Mouse (Mus musculus) brain, adult 2 months (tissue): ENCODE results near the gene Sh3bp1.
A peak's percentile ranks its signal among the peaks of the same experiment; 100 is the strongest.

ENCODE experiments used
- DNase-seq: peaks from one replicate; pipeline ENCODE4 v3.0.0; 2011; ENCODE audit warnings: low read depth, low spot score

Gene Sh3bp1

DNA sequence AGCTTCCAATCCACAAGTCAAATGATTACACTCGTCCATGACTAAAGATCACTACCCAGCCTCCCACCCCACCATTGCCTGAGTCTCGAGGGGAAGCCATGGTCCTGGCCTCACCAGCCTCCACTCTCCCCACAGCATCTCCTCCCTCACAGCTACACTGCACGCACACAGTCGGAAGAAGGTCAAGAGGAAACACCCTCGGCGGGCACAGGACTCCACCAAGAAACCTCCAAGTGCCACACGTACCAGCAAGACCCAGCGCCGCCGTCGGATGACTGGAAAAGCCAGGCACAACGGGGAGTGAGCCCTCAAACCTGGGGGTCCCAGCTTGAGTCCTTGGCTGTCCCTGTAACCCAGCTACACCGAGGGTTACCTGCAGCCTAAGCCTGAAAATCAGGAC, 40.8 kb downstream of the Sh3bp1 start:
- no peak for DNase-seq

DNA sequence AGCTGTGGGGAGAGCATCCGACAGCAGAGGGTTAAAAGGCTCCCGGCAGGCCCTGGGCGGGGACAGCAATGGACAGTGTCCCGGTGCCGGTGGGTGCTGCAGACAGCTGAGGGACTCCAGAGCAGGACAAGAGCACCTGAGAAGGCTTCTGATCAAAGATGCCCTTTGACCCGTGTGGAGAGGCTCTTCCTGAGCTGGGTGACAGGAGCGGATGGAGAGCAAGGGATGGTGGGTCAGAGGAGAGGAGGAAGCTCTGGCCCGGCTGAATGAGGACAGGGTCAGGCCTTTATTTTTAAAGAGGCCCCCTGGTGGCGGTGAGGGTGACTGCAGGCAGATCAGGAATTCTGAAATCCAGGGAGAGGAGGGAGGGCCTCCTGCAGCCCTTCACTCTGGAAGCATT, 43.1 kb downstream of the Sh3bp1 start:
- peak; percentile 80 for DNase-seq

DNA sequence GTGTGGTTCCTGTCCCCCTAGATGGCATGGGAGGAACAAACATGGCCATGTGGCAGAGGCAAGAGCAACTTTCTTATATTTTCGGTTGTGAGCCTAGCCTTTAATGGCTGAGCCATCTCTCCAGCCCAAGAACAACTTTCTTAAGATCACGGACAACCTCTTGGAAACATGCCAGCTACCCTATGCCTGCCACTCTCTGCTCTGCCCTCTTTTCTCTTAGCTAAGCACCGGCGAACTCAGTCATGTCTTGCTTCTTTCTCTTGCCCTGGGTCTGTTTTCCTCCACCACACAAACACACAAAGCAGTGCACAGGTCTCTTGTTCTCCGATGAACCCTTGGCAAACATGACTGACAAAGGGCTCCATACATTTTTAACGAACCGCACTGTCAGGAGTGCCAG, 46.7 kb downstream of the Sh3bp1 start:
- DNase-seq, result no peak

DNA sequence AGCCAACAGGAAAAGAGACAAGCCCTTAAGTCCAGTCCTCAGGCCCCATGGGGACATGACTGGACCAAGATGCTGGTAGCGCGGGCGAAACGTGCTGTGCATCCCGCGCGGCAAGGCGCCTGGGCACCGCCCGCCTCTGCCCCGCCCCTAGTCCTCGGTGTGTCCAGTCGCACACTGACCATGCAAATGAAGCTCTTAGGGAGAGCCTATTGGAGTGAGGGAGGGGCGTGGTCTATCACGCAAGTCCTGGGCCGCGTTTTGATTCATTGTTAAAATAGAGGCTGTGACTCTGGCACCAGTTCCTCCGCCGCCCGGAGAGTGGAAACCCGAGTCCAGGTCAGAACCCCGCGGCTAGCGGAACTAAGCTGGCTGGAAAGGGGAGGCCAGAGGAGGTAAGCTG, 48.1 kb downstream of the Sh3bp1 start, which contains the start of gene Triobp:
Triobp (plus strand) TSS at position 68 of the 400 bp plus-strand sequence.
- DNase-seq, result peak; percentile 97

DNA sequence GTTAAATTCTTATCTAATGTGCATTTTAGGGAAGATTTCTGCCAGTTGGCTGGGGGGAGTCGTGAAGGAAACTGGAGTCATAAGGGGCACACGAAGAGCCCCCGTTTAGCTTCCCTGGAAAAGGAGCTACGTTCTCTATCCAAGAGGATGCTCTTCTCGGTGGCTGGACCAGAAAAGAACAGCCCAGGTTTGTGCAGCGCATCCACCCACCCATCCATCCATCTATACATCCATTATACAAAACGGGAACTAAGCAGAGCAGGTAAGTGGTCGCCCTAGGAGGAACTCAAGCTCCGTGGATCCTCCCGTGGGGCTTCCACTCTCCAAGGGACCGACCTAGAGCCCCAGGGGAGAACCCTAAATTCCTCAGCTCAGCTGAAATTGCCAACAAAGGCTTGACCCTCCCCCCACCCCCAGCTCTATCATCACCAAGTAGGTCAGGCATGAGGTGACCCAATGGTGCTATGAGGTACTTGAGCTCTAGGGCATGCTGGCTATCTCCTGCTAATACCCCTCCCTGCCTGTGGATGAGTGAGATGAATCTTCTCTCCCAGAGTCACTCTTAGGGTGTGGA, 48.7 kb downstream of the Sh3bp1 start:
- no peak for DNase-seq

DNA sequence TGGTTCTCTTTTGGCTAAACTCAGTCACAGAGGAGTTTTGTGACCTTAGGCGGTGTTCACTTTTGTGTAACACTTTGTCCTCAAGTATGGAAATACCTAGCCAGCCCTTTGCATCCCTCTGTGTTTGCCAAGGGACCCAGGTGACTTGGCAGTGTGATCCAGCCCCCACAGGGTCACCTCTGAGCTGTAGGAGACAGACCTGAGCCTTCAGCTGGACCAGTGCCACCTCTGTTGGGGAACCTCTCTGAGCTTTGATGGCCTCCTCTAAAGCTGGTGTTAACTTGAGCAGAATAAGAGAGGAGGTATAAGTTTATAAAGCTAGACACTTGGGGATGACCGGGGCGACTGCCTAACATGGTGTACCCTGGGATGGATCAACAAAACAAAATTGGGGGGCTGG, 49.3 kb downstream of the Sh3bp1 start:
- no peak for DNase-seq

DNA sequence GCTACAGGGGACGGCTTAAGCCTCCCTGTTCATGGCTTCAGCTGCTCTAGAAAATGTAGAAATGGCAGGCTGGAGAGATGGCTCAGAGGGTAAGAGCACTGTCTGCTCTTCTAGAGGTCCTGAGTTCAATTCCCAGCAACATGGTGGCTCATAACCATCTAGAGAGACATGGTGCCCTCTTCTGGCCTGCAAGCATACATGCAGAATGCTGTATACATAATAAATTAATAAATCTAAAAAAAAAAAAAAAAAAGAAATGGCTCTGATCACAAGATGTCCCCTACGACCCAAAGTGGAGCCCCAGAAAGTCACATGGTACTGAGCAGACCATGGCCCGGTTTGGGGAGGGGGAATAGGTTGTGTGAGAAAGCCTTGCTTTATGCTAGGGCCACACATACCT, 56.1 kb downstream of the Sh3bp1 start:
- no peak for DNase-seq

DNA sequence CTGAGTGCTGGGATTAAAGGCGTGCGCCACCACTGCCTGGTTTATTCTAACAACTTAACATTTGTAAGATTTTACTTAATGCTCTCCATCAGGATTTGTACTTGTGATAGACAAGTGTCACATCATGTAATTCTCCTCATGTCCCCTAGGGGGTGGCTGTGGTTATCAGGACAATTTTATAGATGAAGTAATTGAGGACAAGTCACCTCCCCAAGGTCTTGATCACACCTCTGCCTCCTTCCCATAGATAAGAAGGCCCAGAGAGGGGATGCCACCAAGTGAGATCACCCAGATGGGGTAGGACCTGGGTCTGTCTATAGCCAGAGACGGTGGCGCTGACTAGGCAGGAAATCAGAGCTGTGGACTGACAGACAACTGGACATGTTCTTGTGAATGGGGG, 56.8 kb downstream of the Sh3bp1 start:
- DNase-seq, result peak; percentile 41

DNA sequence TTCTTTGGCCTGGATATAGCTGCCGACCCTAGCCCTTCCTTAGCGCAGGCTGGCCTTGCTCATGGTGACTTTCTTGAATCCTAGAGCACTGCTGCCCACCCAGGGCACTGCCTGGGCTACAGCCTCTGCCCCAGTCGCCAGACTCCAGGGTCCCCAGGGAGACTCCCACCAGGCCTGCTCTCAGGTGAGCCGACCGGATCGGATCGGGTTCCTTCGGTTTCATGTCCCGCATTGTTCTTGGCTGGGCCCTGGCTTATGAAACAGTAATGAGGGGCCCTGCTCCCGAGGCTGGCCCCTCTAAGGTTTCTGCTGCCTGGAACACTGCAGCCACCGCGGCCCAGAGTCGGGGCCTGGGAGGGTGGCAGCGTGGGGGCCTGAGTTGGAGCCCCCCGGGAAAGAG, 57.5 kb downstream of the Sh3bp1 start:
- DNase-seq, result no peak

DNA sequence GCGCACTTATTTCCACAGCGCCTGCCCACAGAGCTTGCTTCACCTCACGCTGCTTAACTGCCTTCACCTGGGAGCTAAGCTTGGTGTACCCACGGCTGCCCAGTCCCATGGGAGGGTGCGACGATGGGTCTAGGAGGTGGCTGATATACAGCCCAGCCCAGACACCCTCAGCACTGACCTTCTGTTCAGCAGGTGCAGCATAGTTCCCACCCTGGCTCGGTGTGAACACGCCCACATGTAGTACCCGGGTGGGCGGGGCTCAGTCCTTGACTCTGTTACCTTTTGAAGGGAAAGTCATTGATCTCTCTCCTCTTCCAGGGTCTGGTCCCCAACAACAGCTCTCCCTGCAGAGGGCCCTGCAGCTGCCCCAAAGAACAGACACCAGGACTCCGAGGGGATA, 60.0 kb downstream of the Sh3bp1 start:
- DNase-seq, result no peak

DNA sequence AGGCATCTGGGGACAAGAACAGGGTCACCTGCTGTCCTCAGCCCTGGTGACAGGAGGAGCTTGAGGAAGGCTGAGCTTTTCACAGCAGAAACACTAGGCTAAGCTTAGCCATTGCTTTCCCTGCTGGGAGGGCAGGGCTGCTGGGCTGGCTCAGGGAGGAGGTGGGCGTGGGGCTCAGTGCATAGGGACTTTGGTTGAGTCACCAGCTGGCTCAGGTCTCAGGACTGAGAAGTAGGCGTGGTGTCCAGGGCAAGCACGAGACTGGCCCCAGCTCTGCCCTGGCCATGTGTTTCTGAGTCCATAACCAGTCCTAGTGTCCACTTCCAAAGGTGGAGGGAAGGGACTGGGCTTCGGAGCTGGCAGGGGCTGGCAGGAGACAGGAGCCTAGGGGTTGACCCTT, 60.5 kb downstream of the Sh3bp1 start:
- no peak for DNase-seq
